Mouse (Mus musculus) neural tube, embryonic 10.5 days (tissue): Measurements from ENCODE around the gene Mef2d.
"Not testable (repeated sequence)": the region's sequence is repeated elsewhere in the genome, so short reads cannot be mapped to it uniquely, and the experiment has no call there.

Source experiments
- DNase-seq: peaks from one replicate; pipeline ENCODE4 v3.0.0-alpha.2; 2017; ENCODE audit warnings: low spot score; ENCODE audit errors: extremely low spot score

Gene Mef2d

DNA sequence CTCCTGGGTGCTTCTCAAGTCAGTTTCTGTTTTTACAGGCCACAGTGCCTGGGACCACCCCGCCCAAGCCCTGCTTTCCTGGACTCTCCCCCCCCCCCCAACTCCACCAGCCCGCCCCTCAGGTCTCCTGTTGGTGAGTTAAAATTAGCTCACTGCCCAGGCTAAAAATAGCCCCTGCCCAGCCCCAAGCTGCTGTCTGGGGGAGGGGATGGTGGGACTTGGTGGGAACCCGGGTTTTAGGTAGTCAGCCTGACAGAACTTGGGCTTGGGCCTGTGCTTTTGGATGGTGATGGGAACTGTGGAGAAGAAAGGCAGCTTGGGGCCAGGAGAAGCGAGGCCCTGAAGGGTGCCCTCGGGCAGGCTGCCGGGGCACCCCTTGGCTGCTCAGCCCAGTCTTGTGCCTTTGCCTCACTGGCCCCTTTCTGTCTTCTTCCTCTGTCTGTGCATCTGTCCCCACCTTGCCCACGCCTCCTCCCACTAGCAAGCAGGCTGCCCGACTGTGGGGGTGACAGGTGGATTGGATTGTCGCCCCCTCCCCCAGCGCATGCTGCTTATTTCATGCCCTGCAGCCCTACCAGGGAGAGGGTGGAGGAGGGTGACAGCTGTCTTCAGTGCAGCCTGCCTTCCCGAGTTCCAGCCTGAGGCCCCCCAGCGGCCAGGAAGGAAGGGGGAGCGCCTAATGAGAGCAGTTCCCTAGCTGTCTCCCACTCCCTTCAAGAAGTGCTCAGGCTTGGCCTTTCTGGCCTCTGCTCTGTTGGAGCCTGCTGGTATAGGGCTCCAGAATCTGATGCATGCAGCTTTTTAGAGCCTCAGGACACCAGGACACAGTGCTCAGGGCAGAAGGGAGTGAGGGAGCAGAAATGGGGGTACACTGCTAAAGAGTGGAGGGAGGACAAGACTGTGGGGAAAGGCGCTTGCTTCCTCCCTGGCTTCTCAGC lies 8.2 kb downstream of the Mef2d start:
- DNase-seq, result peak; percentile 34

DNA sequence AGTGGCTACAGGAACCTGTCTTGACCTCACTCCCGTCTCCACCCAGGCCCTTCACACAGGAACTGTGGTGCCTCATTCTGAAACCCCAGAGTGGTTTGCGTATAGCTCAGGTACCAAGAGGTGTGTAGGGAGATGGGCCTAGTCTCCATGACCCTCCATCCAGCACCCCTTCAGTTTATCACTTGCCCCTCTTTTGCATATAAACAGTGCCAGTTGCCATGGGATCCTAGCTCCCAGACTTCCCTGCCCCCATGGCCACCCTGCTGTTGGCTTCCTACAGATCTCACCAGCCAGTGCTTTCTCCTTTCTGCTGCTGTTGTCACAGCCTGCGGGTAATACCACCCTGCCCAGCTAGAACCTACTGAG lies 8.8 kb downstream of the Mef2d start:
- no peak for DNase-seq

DNA sequence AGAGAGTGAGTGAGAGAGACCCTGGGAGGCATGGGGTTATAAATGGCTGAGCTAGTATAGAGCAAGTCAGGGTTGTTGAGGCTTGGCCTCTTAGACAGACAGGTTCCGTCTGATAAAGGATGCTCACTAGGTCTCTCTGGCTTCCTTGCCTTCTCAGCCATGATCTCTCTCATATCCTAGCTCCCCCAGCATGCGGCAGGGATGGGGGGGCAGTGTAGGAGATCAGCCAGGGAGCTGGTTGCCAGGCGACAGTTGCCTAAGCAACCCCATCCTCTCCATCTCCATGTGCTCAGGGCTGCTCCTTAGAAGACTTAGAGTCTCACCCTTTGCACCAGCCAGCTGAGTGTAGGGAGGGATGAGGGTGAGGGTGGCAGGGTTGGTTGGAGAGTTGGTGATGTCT lies 9.9 kb downstream of the Mef2d start:
- DNase-seq, result peak; percentile 38

DNA sequence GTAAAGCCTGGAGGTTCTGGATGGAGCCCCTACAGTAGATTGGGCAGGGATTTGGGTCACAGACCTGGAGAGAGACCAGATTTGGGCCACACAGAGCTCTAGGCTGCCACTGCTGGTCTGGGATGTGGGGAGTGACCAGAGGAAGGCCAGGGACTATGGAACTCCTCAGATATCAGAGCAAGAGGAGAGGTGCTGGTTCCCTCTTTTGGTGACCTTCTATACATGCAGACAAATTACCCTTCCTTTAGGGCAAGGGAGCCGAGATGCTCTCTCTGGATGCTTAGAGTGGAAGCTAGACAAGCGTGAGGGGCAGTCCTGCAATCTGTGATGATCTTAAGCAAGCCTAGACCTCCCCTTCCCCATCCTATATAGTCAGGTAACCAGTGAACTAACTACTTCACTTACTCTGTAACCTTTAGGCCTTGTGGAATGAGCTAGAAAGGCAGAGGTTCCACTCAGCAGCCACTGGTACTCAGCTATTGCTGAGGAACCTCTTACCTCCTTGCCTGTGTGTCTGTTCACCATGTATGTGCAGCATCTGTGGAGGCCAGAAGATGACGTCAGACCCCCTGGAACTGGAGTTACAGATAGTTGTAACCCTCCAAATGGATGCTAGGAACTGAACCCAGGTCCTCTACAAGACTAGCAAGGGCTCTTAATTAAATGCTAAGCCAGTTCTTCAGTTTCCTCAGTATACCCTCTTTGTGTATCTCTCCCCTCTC lies 11.3 kb downstream of the Mef2d start:
- no peak for DNase-seq

DNA sequence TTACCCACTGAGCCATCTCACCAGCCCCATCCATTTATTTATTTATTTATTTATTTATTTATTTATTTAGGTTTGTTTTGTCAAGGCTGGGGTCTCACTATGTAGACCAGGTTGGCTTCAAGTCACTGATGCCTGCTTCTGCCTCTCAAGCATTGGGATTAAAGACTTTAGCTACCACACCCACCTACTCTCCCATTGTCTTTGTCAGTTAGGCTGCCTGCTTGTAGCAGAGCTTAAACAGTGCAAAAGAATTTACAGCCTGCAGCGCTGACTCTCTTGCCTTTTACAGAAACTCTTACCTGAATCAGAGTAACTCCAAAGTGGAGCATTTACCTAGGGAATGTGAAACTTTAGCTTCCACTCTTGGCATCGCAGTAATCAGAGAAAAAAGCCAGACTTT lies 12.1 kb downstream of the Mef2d start:
- no peak for DNase-seq

DNA sequence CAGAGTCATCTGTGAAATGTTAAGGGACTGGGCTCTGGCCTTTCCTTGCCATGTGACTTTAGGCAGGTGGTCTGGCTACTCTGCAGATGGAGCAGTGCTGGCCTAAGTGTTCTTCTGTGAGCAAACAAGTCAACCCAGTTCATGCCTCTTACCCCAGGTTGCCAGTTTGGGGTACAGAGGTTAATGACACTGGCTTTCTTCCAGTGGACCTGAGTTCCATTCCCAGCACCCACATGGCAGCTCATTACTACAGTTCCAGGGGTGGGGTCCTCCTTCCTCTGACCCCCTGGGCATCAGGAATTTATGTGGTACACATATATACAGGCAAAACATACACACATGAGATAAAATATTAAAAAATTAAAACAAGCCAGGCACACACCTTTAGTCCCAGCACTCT lies 14.6 kb downstream of the Mef2d start:
- no peak for DNase-seq

DNA sequence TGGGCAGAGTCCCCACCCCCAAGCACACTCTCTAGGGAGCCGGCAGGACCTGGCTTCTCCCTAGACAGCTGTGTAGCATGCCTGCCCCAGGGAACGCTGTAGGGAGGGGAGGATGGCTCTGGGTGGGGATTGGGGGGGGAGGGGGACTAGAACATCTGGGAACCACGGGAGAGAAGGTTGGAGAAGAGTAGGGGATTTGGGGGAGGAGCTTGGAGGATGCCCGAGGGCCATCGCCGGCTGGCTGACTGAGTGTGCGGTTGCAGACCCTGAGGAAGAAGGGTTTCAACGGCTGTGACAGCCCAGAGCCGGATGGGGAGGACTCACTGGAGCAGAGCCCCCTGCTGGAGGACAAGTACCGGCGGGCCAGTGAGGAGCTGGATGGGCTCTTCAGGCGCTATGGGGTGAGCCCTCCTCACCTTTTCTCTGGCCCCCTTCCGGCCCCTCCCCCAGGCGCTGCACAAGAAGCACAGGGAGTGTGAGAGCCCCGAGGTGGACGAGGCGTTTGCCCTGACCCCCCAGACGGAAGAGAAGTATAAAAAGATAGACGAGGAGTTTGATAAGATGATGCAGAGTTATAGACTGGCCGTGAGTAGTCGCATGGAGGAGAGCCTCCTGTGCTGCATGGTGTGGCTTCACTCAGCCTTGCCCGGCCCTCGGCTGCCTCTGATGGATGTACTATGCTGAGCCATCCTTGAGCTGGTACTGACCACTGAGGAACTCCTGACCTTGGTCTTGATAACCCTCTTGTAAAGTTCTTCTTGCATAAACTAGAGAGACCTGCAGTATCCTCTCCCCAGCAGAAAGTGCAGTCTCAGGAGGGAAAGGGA lies 15.8 kb downstream of the Mef2d start:
- peak; percentile 64 for DNase-seq

DNA sequence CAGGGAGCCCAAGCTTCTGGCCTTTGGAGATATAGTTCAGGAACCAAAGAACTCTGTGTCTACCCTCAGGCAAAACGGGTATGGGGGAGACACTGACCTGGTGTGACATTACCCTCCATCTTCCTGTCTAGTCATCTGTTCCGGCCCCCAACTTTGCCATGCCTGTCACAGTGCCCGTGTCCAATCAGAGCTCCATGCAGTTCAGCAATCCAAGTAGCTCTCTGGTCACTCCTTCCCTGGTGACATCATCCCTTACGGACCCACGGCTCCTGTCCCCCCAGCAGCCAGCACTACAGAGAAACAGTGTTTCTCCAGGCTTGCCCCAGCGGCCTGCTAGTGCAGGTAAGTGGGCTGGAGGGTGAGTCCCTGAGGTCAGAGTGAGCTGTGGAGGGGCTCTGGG lies 16.8 kb downstream of the Mef2d start:
- no peak for DNase-seq

DNA sequence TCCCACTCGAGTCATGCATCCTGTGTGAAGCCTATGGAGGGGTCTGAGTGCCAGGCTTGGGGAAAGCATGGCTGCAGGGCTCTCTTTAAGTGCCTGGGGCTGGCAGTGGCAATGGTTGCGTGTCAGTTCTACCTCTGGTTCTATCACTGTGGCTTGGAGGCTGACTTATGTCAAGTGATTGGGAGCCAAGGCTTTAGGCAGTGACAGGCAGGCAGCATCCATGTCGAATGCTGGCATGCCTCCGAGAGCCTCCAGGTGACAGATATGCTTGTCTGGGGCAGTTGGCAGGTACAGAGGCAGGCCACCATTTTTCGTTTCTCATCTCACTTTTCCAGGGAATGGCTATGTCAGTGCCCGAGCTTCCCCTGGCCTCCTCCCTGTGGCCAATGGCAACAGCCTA lies 18.7 kb downstream of the Mef2d start:
- no peak for DNase-seq

DNA sequence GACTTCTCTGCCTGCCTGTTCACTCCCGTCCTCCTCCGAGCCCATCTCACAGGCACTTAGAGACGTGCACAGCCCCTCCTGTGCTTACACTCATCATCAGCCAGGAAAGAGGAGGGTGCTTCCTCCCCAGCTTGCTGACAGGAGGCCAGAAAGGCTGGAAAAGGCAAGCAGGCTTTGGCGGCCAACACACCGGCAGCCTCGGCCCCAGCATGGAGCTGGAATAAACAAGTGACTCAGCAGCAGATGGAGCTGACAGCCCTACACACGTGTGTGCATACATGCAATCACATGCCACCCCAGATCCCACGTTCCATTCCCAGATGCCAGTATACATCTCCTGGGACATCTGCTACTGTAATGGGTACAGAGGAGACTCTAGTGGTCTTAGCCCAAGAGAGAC lies 20.1 kb downstream of the Mef2d start:
- no peak for DNase-seq

DNA sequence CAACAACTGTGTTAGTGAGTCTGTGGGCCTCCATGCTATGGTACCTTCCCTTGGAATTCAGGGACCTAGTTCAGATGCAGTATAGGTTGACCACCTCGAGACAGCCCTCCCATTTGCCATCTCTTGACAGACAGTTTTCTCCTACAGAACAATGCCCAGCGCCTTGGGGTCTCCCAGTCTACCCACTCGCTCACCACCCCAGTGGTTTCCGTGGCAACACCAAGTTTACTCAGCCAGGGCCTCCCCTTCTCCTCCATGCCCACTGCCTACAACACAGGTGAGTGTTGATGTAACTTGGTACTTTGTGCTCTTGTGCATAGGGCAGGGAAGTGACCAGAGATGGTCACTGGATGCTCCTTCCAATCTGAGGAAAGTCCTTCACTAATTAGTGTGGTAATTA lies 20.6 kb downstream of the Mef2d start:
- DNase-seq, result no peak

DNA sequence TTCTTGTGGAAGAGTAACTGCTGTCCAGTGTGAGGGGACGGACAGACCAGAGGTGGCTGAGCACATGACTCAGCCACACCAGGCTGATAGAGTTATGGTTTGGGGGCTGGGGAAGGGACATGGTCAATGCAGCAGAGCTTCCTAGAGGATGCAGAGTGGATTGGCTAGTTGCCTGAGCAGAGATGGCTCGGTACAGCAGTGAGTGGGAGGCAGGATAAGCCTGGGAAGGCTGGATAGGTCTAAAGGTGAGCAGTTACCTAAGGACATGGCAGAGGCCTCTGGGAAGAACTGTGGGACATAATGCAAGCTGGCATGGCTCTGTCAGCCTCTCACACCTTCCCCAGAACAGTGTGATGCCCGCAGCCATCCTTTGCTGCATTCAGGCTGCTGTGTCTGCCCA lies 21.7 kb downstream of the Mef2d start:
- DNase-seq, result no peak

DNA sequence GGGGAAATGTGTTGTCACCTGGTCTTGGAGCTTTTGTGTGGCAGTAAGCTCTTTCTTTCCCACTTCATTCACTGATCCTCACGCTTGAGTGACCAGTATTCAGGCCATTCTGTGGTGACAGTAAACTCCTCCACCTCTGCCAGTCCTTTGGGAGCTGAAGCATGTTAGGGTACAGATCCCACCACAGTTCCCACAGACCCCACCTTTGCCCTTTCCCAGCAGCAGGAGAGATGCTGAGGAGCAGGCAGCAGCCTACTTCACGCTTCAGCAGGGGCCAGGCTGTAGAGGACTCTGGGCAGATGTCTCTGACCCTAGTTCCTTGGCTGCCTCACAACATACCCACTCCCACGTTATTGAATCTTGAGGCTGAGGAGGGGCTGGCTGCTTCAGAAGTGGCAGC lies 22.1 kb downstream of the Mef2d start:
- no peak for DNase-seq

DNA sequence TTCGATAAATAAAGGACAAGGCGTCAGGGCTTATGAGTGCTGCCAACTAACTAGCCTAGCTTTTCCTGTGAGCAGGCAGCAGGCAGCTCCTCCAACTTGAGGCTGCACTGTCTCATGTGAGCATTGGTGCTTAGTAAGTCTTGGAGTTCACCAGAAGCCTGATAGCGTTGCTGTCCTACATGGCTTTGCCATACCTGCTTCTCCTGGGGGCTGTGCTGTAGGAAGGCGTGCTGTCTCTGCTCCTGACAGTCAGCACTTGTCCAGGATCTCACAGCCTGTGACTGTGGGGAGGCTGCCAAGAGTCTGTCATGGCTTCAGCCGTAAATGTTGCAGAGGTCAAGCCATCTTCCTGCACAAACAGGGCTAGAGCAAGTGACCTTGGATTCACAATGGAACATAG lies 23.9 kb downstream of the Mef2d start:
- DNase-seq, result no peak

DNA sequence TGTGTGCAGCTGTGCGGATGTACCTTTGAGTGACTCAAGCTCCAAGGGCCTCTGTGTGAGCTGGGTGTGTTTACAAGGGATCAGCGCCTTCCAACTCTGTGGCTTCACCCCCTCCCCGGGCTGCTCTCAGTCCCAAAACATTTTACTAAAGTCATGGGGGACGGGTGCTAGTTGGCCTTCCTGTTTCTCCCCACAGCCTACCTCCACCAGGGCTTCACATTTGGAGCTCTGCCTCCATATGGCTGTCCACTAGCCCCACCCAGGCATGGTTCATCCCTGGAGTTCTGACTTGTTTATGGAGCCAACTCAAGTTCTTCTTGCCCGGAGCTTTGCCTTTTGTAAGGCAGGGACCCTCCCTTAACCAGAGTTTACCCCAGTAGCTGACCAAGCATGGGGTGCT lies 28.2 kb downstream of the Mef2d start:
- DNase-seq, result no peak

DNA sequence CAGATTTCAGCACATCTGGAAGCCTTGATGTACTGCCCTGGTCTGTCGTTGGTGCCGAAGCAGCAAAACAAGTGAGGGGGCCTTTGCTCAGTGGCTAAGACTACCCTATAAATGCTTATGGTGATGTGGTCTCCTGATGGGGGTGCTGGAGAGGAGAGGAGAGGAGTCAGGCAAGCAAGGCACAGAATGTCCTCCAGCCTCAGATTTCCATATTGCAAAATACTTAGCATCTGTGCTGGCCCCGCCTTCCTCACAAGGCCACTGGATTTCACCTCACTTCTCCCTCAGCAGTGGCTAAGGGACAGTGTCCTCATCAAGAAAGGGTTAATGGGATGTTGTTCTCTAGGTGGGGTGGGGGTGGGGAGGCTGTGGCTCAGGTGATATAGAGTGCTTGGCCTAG lies 30.3 kb downstream of the Mef2d start:
- DNase-seq, result no peak

DNA sequence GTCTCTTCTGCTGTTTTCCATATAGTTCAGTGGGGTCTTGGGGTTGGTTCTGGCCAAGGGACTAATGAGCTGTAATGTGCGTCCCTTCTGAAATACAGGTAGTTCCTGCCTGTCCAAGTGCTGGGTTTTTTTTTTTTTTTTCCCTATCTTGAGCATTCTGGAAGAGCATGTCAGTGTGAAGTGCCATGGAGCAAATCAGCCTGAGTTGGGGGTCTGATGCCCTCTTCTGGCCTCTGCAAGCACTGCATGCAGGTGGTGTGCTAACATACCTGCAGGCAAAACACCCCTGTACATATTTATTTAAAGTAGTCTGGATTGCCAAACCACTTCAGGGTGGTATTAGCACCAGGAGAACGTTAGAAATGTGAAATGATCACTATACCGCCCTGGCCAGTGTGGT lies 31.2 kb downstream of the Mef2d start:
- peak; percentile 40 for DNase-seq

DNA sequence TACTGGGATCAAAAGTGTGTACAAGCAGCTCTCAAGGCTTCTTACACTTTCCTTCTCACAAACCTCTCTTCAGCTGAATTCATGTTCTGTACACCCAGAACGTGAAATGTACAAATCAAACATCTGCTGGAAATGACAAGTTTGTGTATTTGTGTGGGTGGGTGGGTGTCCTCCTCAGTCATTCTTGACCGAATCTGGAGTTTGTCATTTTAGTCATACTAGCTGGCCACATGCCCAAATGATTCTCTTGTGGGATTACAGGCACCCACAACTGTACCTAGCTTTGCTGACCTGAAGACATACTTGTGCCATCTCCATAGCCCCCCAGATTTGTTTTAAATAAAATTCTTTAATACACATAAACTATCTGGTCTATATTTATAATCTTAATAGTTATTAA lies 32.7 kb downstream of the Mef2d start:
- no peak for DNase-seq

DNA sequence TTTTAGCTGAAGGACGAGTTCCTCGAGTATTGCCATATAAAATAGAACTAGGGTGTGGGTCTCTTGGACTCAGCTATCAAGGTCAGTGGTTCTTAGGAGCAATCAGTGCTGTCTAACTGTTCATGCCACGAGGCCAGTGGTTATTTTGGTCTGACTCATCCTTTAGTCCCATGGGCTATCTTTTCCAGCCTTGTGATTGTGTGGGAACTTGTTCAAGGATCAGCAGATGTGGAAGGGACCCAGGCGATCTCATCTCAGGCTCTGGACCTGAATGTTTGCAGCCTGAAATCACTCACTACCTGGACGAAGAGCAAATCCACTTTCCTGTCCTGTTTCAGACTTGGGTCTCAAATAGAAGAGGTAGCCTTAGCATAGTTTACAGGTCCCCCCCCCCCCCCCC lies 34.9 kb downstream of the Mef2d start:
- DNase-seq, result no peak

DNA sequence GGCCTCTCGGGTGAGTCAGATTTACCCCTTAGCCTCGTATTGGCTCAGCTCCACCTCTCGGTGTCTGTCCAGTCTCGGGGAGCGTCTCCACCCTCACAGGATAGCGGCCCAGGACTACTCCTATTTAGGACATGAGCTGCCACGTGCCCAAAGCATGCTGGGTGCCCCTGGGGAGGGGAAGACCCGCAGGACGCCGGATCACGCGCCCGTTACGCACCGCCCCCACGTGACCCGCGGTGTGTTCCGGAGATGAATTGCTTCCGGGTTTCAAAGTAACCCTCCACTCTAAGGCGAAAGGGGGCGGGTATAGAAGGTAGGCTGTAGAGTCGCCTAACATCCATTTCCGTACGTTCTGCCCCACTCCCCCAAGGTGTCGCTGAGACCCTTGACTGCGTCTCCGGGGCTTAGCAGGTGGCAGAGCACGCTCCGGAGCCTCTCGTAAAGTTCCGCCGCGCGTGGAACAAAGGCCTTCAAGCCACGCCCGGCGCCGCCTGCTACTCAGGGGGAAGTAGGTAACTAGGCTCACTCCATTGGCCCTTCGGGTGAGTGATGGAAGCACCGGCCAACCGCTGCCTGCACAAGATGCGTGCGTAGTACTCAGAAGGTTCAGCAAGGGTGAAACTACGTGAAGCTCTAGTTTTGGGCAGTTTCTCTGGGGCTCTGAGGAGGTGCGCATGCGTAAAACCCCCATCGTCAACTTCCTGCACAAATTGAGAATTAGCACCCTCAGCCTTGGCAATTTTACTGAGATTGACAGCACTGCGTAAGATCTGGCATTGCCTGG lies 35.6 kb downstream of the Mef2d start:
- DNase-seq, result peak; percentile 98

DNA sequence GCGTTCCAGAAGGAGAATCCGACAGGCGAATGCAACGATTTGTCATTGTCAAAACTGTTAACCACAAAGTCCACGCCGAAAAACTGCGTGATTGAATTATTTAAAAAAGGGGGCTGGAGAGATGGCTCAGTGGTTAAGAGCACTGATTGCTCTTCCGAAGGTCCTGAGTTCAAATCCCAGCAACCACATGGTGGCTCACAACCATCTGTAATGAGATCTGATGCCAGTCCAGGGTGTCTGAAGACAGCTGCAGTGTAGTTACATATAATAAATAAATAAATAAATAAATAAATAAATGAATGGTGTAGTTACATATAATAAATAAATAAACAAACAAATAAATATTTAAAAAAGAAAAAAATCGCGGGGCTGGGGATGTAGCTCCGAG lies 36.2 kb downstream of the Mef2d start:
- DNase-seq, result not testable (repeated sequence)
